Mouse (Mus musculus) MEL-GATA-1-ER (cell line): ENCODE results near the gene Myh6.
"Not testable (repeated sequence)": the region's sequence is repeated elsewhere in the genome, so short reads cannot be mapped to it uniquely, and the experiment has no call there.

ENCODE experiments used
- DNase-seq: peaks from one replicate; pipeline ENCODE4 v3.0.0-alpha.2; 2012; ENCODE audit warnings: low read depth; ENCODE audit errors: extremely low read depth

Gene Myh6

DNA sequence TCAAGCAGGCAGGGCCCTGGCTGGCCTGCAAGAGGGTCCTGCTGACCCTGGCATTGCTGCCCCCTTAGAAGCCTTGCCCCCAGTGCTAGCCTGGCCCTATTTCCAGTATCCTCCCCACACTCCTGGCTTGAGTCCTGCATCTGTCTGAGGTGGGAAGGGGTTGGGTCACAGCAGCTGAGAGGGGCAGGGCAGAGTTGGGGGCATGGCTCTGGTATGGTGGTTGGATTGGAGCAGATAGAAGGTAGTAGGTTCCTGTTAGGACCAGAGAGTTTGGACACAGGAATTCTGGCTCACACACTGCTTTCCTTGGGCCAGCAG, 28.1 kb upstream of the Myh6 start:
- DNase-seq, result no peak

DNA sequence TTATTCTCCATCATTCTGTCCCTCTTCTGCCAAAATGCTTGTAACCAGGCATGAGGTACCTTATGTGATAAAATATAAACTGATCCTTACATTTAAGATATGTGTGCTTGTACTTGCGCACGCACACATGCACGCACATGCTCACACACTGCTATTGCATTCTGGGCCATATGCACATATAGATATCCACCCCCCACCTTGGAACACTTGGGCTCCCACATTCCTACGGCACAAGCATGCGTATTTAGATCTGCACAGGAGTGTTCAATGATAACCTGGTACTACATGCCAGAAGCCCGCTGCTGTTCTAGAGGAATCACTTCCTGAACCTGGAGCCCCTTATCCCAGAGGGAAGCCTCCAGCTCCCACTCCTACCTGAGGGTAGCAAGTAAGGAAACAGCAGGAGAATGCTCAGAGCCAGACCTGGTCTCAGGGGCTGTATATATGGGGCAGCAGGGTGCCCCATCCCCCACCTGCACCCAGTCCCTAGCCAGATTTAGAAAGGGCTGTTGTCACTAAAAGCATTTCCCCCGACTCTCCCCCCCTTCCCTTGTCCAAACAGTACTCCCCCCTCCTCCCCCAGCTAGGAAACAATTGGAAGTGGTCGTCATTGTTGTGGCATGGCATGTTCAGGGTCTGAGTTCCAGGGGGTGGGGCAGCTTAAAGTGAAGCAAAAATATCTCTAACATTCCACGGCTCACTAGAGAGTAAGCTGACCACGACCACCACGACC, 27.6 kb upstream of the Myh6 start, which contains the start of gene Myh7:
Myh7 (minus strand) TSS at position 491 of the 733 bp plus-strand sequence.
- DNase-seq, result no peak

DNA sequence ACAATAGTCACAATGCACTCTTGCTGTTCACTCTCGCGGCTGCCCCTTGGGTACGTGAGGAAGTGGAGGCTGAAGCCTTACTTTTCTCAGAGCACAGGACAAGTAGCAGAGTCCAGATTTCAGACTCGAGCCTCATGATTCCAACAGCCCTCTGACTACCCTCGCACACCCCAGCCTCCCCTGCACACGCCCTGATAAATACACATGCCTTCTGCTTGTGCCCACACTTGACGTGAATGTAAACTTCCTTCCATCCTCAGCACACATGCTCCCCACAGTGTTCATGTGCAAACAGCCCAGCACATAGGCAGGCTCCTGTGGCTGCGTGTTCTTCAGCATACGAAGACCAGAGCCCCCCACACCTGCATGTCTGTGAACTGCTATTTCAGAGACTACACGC, 26.9 kb upstream of the Myh6 start:
- DNase-seq, result no peak

DNA sequence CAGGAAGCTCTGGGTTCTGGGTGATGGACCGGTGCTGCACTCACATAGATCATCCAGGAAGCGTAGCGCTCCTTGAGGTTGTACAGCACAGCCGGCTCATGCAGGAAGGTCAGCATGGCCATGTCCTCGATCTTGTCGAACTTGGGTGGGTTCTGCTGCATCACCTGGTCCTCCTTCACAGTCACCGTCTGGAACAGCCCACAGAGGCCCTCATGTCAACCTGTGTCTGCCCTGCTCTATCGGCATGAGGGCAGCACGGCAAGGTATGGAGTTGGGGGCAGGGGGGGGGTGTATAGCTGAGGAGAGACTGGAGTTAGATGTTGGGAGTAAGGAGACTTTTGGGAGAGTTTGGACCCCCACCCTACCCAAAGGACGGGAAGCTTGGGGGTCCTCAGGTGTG, 25.5 kb upstream of the Myh6 start:
- DNase-seq, result no peak

DNA sequence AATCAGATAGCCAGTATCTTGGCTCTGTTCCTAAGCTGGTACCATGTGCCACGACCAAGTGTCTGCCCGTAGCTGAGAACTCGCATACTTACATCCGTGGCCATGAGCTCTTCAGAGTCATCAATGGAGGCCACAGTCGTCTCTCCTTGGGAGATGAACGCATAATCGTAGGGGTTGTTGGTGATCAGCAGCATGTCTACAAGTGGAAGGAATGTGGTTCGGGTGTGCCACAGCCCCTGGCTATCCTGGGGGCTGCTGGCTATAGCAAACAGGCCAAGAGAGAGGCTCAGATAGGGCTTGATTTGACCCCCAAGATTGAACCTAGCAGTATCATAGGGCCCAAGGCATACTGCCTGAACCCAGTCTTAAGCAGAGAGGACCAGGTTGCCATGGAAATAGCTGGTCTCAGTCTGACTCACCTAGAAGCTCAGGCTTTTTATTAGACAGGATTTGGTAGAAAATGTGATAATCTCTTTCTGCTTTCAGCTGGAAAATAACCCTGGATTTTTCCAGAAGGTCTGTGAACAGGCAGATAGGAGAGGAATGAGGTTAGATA, 23.2 kb upstream of the Myh6 start:
- DNase-seq, result no peak

DNA sequence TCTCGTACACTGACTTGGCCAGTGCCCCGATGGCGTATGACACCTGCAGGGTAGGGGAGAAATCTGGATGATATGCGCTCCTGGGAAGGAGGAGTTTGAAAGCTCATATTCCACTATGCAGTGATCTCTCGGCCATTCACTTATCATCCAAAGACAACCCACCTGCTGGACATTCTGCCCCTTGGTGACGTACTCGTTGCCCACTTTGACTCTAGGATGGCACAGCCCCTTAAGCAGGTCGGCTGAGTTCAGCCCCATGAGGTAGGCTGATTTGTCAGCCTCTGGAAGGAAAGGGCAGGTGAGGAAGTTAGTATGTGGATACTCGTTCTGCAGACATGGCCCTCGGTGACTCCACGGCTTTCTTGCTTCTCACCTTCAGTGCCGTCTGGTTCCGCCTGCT, 22.2 kb upstream of the Myh6 start:
- DNase-seq, result no peak

DNA sequence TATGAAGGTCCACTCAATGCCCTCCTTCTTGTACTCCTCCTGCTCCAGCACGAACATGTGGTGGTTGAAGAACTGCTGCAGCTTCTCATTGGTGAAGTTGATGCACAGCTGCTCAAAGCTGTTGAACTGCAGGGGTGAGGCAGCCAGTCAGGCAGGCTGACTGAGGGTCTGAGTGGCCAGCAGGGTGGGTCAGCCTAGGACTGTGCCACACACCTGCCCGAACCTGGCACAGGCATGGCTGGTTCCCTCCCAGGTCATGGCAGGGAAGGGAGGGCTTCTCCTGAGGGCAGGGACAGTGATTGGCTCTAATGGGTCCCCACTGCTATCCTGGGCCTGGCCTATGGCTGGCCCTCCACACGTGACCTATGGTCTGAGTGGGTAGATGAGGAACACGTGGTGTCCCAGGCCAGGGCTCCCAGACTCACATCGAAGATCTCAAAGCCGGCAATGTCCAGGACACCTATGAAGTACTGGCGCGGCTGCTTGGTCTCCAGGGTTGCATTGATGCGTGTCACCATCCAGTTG, 21.7 kb upstream of the Myh6 start:
- not testable (repeated sequence) for DNase-seq

DNA sequence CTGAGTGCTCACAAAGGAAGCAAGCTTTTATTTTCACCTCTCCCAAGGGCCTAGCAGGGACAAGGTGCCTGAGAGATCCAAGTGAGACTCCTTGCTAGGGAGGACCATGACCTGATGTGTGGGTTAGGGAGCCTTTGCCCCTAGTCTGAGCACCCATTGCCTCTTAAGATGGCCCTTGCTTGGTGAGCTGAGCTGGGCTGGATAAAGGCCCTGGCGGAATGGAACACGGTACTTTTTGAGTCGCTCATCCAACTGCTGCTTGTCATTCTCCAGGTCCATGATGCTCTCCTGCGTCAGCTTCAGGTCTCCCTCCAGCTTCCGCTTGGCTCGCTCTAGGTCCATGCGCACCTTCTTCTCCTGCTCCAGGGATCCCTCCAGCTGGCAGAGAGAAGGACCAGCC, 15.2 kb upstream of the Myh6 start:
- DNase-seq, result no peak

DNA sequence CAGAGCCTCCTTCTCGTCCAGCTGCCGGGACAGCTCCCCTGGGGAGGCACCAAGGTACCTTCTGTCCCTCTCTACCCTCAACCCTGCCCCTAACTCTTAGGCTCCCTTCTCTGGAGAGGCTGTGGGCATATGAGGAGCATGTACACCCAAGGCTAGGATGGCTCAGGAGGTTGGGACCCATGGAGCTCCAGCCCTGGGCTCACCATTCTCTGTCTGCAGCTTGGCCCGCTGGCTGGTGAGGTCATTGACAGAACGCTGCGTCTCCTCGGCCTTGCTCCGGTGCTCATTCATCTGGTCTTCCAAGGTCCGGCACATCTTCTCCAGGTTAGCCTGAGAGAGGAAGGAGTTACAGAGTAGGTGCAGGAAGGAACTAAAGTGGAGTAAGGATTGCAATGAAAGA, 11.9 kb upstream of the Myh6 start:
- DNase-seq, result no peak

DNA sequence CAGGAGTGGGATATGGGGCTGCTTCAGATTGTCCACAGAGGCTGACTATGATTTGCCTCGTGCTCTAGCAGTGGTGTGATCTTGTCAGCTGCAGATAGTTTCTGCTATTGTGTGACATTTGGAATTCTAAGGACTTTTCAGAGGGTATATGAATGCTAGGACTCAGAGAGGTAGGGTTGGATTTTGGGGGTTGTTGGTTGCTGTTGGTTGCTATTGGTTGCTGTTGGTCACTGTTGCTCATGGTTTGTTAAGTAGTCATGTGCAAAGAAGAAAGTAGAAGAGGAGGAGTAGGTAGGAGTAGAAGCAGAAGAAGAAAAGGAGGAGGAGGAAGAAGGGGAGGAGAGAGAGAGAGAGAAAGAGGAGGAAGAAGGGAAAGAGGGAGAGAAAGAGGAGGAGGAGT, 9.9 kb upstream of the Myh6 start, which contains the start of gene Gm17428:
Gm17428 (plus strand) TSS at position 301 of the 400 bp plus-strand sequence.
- DNase-seq, result no peak

DNA sequence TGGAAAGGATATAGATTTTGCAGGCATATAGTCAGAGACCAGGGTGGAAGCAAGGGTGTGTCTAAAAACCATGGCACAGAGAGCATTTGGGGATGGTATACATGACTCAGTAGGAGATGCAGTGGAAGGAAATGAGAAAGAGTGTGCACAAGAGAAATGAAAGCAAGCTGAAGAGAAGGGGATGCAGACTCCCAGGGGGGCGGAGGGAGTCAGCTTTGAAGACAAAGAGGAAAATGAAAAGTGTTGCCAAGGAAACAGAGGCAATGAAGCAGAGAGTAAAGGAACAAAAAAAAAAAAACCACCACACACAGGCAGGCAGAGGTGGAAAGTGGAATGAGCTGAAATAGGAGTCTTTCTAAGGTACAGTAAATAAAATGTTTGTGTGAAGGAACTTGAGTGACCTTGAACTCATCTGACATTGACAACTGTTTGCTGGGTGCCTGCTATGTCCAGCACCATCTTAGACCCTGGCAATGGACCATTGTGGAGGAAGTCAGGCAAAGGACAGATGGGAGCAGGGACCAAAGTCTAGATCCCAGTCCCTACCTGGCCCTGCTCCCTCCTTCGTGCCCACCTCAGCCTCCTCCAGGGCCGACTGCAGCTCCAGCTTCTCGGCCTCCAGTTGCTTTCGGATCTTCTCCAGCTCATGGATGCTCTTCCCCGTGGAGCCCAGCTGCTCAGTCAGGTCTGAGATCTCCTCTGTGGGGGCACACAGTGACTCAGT, 7.5 kb upstream of the Myh6 start:
- DNase-seq, result no peak

DNA sequence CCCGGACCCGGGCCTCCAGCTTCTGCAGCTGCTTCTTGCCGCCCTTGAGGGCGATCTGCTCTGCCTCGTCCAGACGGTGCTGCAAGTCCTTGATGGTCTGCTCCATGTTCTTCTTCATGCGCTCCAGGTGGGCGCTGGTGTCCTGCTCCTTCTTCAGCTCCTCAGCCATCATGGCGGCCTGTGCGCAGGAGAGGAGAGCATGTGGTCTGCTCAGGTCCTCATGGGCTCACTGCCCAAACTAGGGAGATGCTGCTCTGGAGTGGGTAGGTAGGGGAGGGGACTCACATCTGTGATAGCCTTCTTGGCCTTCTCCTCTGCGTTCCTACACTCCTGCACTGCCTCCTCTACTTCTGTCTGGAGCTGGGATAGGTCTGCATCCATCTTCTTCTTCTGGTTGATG, 6.1 kb upstream of the Myh6 start:
- not testable (repeated sequence) for DNase-seq

DNA sequence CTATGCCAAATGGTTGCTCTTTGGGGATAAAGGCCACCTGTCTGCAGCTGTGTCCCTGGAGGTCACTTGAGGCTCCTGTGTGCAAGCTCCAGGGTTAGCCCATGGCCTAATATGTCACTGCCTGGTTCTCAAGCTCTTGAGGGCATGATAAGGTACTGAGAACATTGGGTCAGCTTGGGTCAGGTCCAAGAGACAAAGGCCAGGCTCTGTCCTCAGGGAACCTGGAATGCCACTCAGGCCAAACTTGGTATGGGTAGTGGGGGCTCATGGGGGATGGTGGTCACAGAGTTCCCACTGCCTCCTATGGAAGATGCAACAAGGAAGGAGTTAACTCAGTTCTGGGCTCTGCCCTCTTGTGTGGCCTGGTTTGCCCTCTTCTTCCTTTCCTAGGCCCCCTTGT, 1.6 kb upstream of the Myh6 start:
- DNase-seq, result no peak

DNA sequence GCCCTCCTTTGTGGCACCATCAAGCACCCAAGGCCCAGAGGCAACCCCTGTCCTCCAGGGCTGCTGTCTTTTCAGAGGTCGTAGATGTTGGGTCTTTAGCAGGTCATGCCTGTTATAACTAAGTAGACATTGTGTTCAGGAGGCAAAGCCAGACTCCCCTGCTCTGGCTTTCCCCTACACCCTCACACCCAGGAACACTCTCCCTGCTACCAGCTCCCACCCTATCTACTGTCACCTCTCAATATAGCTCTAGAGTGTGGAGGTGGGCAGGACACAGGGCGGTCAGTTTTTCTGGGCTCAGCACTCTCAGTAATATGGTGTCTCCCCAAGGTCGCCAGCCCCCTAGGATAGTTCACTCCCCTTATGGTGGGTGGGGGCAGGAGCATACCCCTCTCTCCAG, 1.1 kb upstream of the Myh6 start:
- no peak for DNase-seq

DNA sequence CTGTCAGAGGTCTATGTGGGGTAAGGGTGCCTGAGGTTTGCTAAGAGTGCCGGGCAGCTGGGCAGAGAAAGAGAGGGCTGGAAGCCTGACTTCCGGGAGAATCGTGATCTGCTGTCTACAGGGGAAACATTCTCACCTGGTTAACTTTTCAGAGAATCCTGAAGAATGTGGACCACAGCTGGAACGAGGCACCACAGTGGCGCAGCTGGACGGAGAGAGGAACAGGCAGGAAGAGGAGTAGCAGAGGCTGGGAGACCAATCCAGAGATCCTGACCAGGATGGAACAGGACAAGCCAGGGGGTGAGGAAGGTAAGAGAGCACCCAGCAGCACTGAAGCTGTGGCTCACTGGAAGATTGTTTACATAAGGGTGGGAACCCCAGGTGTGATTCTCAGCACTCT, 1.1 kb downstream of the Myh6 start:
- no peak for DNase-seq

DNA sequence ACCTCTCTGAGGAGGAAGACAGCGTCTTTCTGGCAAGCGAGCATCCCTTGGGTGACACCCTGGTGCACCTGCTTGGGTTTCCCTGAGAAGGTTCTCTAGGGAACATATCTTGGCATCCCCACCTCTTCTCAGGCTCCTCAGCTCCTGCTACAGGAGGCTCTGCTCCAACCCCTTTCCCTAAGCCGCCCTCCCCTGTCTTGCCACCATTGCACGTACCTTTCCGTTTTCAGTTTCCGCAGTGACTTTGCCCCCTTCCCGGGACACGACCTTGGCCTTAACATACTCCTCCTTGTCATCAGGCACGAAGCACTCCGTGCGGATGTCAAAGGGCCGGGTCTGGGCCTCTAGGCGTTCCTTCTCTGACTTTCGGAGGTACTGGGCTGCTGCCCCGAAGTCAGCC, 1.7 kb downstream of the Myh6 start:
- no peak for DNase-seq

DNA sequence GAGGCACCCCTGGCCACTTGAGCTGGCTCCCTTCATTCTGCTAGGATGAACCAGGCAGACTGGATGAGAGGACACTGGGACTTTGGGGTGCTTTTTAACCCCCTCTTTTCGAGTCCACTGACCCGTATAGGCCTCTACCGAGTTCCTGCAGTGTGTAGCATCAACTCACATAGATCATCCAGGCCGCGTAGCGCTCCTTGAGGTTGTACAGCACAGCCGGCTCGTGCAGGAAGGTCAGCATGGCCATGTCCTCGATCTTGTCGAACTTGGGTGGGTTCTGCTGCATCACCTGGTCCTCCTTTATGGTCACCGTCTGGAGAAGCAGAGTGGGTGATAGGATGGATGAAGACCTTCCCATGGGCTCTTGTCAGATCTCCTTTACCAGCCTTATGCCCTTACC, 3.0 kb downstream of the Myh6 start:
- no peak for DNase-seq

DNA sequence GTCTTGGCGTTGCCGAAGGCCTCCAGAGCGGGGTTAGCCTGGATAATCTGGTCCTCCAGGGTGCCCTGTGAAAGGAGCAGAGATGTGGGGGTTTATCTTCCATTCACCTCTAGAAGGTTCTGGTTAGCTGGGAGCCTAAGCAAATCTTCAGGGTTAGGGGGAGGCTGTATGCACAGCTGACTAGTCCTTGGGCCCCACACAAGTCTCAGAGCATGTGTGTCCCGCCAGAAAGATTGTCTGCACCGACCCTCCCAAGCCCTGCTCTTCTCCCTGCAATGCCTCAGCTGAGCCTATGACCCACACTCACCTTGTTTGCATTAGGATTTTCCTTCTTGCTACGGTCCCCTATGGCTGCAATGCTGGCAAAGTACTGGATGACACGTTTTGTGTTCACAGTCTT, 4.0 kb downstream of the Myh6 start:
- DNase-seq, result no peak

DNA sequence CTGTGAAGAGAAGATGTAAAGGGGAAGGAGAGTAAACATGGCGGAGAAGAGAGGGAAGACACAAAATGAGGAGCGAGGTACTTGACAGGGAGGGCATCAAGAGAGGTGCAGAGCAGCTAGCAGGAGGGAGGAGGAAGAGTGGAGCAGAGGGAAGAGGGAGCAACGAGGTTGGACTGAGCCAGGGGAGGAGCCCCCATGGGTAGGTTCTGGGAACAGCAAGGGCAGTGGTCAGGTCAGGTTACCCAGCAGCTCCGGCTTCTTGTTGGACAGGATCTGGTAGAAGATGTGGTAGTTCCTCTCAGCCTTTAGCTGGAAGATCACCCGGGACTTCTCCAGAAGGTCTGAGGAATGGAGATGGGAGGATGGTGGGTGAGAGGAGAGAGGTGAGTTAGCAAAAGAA, 5.2 kb downstream of the Myh6 start:
- no peak for DNase-seq

DNA sequence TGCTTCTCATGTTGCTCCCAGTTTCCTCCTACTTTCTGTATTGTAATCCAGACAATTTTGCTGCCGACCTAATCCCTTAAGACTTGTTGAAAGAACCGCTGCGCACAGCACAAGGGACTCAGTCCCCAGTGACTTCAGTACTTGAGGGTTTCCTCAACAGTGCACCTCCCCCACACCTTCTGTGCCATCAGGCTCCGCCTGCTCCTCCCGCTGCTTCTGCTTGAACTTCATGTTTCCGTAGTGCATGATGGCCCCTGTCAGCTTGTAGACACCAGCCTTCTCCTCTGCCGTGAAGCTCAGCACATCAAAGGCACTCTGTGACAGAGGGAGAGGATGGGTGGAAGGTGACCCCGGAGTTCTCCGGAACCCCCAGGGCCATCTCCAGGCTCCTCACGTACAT, 6.0 kb downstream of the Myh6 start:
- DNase-seq, result no peak

DNA sequence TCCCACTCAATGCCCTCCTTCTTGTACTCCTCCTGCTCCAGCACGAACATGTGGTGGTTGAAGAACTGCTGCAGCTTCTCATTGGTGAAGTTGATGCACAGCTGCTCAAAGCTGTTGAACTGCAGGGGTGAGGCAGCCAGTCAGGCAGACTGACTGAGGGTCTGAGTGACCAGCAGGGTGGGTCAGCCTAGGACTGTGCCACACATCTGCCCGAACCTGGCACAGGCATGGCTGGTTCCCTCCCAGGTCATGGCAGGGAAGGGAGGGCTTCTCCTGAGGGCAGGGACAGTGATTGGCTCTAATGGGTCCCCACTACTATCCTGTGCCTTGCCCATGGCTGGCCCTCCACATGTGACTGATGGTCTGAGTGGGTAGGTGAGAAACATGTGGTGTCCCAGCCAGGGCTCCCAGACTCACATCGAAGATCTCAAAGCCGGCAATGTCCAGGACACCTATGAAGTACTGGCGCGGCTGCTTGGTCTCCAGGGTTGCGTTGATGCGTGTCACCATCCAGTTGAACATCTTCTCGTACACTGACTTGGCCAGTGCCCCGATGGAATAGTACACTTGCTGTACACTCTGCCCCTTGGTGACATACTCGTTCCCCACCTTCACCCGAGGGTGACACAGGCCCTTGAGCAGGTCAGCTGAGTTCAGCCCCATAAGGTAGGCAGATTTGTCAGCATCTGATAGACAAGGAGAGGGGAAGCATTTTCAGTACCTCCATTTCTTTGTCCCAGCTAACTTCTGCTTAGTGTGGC, 6.7 kb downstream of the Myh6 start:
- DNase-seq, result not testable (repeated sequence)

DNA sequence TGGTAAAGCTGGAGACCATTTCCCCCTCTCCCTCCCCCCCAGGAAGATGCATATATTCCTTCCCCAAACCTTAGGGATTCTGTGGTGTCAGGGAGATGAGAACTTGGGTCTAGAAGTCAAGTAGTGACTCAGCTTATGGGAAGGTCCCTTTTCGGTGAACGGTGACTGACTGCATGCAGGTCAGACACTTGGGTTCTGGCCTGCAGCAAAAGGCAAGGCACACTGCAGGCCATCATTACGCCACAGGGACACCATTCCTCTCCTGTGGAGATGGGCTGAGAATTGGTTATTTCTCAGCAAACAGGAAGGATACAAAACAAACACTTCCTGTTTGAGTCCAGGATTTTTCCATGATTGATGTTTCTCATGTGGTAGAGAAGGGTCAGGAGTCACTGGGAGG, 7.5 kb downstream of the Myh6 start:
- no peak for DNase-seq
